Mouse (Mus musculus) CH12.LX (cell line): ENCODE measurements around the gene Trim75. TPM values are rescaled to one million over a fixed set of nuclear protein-coding genes. Genes with fewer than 3 reads are reported as not detected.

Source experiments
- DNase-seq: peaks from one replicate; pipeline ENCODE4 v3.0.0-alpha.2; 2013; ENCODE audit errors: extremely low read depth
- H3K27ac ChIP-seq: 2 replicates; pipeline ENCODE4 v1.5.1; 2012; ENCODE audit warnings: low read depth, mild to moderate bottlenecking, control low read depth, moderate library complexity; ENCODE audit not compliant: insufficient read depth
- H3K27me3 ChIP-seq: replicated peaks from 2 replicates; pipeline ENCODE3; 2012; ENCODE audit warnings: inconsistent platforms
- H3K36me3 ChIP-seq, 2 experiments: replicated peaks in 1 of 2; 2 replicates each; pipeline versions ENCODE3 to v1.6.1; 2012; ENCODE audit warnings: inconsistent platforms in 1 of 2, low read length in 1 of 2, mild to moderate bottlenecking in 1 of 2, mixed read lengths in 1 of 2, moderate library complexity in 1 of 2; ENCODE audit not compliant: control insufficient read depth in 1 of 2, insufficient read depth in 1 of 2
- H3K4me1 ChIP-seq, 2 experiments: 2 replicates each; pipeline ENCODE4 v1.6.1; 2012; ENCODE audit warnings: inconsistent platforms in 1 of 2, moderate library complexity in 1 of 2; ENCODE audit not compliant: insufficient read depth in 2 of 2, control insufficient read depth in 1 of 2
- H3K4me2 ChIP-seq: 2 replicates; pipeline ENCODE4 v1.6.1; 2012; ENCODE audit warnings: low read depth, mild to moderate bottlenecking, control low read depth; ENCODE audit not compliant: poor library complexity, insufficient read depth, severe bottlenecking
- H3K4me3 ChIP-seq, 3 experiments: fragments of 150-350 bp in 1 of 3; sonication (generic) in 1 of 3; replicated peaks in 1 of 3; 2 replicates each; pipeline versions ENCODE3 to v1.5.1; 2011 to 2012; ENCODE audit warnings: low read depth in 2 of 3, low read length in 2 of 3, mild to moderate bottlenecking in 2 of 3, moderate library complexity in 2 of 3, control low read depth in 1 of 3, improper control_type of control experiment in 1 of 3, inconsistent platforms in 1 of 3, mixed read lengths in 1 of 3; ENCODE audit not compliant: poor library complexity in 1 of 3
- H3K79me2 ChIP-seq: replicated peaks from 2 replicates; pipeline ENCODE4 v1.6.1; 2012; ENCODE audit warnings: mild to moderate bottlenecking, moderate library complexity; ENCODE audit not compliant: control insufficient read depth, poor library complexity, insufficient read depth, severe bottlenecking; ENCODE audit errors: extremely low read depth
- H3K9ac ChIP-seq: 2 replicates; pipeline ENCODE4 v1.6.1; 2012; ENCODE audit warnings: low read depth, mild to moderate bottlenecking, control low read depth, moderate library complexity; ENCODE audit not compliant: insufficient read depth
- H3K9me3 ChIP-seq: replicated peaks from 2 replicates; pipeline ENCODE3; 2012; ENCODE audit warnings: low read length, inconsistent platforms, mixed read lengths
- BHLHE40 ChIP-seq: IDR thresholded peaks from 2 replicates; pipeline ENCODE4 v1.6.1; 2011; ENCODE audit warnings: mild to moderate bottlenecking, low read depth, low read length, improper control_type of control experiment
- CHD1 ChIP-seq: IDR thresholded peaks from 2 replicates; pipeline ENCODE4 v1.6.1; 2012; ENCODE audit warnings: low read depth, low read length, improper control_type of control experiment, inconsistent platforms
- CTCF ChIP-seq, 2 experiments: IDR thresholded peaks in 1 of 2; conservative IDR thresholded peaks in 1 of 2; 2 replicates each; pipeline ENCODE4 v1.5.1; 2011 to 2012; ENCODE audit warnings: low read depth in 2 of 2, low read length in 2 of 2, improper control_type of control experiment in 1 of 2, inconsistent platforms in 1 of 2, mild to moderate bottlenecking in 1 of 2, moderate library complexity in 1 of 2
- EP300 ChIP-seq: IDR thresholded peaks from 2 replicates; pipeline ENCODE4 v1.6.1; 2011; ENCODE audit warnings: low read length, improper control_type of control experiment
- GABPA ChIP-seq: IDR thresholded peaks from 2 replicates; pipeline ENCODE4 v1.6.1; 2012; ENCODE audit warnings: low read depth, low read length, improper control_type of control experiment, inconsistent platforms; ENCODE audit not compliant: insufficient replicate concordance
- IRF4 ChIP-seq: IDR thresholded peaks from 2 replicates; pipeline ENCODE4 v1.6.1; 2014; ENCODE audit warnings: low read depth, mild to moderate bottlenecking, inconsistent platforms, low read length, improper control_type of control experiment
- JUN ChIP-seq: IDR thresholded peaks from 2 replicates; pipeline ENCODE4 v1.6.1; 2011; ENCODE audit warnings: low read depth, mild to moderate bottlenecking, low read length, improper control_type of control experiment, moderate library complexity; ENCODE audit not compliant: insufficient read depth
- MAX ChIP-seq: IDR thresholded peaks from 2 replicates; pipeline ENCODE4 v1.6.1; 2011; ENCODE audit warnings: low read length, improper control_type of control experiment
- MEF2A ChIP-seq: IDR thresholded peaks from 2 replicates; pipeline ENCODE4 v1.6.1; 2014; ENCODE audit warnings: low read depth, mild to moderate bottlenecking, inconsistent platforms, low read length, improper control_type of control experiment, borderline replicate concordance
- MXI1 ChIP-seq: IDR thresholded peaks from 2 replicates; pipeline ENCODE4 v1.6.1; 2011; ENCODE audit warnings: mild to moderate bottlenecking, low read depth, low read length, improper control_type of control experiment
- MYC ChIP-seq: IDR thresholded peaks from 2 replicates; pipeline ENCODE4 v1.6.1; 2011; ENCODE audit warnings: low read depth, mild to moderate bottlenecking, improper control_type of control experiment, low read length
- RAD21 ChIP-seq: IDR thresholded peaks from 2 replicates; pipeline ENCODE4 v1.6.1; 2011; ENCODE audit warnings: low read depth, mild to moderate bottlenecking, low read length, improper control_type of control experiment, moderate library complexity
- SMC3 ChIP-seq: IDR thresholded peaks from 2 replicates; pipeline ENCODE4 v1.6.1; 2011; ENCODE audit warnings: low read depth, low read length, improper control_type of control experiment
- TCF12 ChIP-seq: IDR thresholded peaks from 2 replicates; pipeline ENCODE4 v1.6.1; 2014; ENCODE audit warnings: low read depth, mild to moderate bottlenecking, inconsistent platforms, low read length, improper control_type of control experiment
- UBTF ChIP-seq: IDR thresholded peaks from 2 replicates; pipeline ENCODE4 v1.6.1; 2012; ENCODE audit warnings: low read depth, mild to moderate bottlenecking, inconsistent platforms, low read length, improper control_type of control experiment, moderate library complexity
- dilution Hi-C: fragments of 300-500 bp; cut with MboI; formaldehyde crosslinking; loops from 2 replicates; pipeline ENCODE4 v1.14.3; 2020; ENCODE audit warnings: low sequenced_read_pairs; ENCODE audit not compliant: extremely low pct_unique_long_range_greater_than_20kb, extremely low pct_ligation_motif_present
- in situ Hi-C: fragments of 300-500 bp; cut with MboI; formaldehyde crosslinking; loops from 3 replicates; pipeline ENCODE4 v1.14.3; 2019; ENCODE audit warnings: low sequenced_read_pairs, low pct_ligation_motif_present, low pct_unique_long_range_greater_than_20kb, mixed read lengths
- polyA plus RNA-seq: library from polyadenylated mRNA; unstranded; fragments of >175 nt; gene quantifications from 2 replicates; pipeline ENCODE4 v1.2.1, GENCODE M21; 2012; ENCODE audit warnings: low read depth; ENCODE audit not compliant: insufficient read length
- total RNA-seq, 2 experiments: library from RNA; depleted of rRNA; stranded (reverse); fragments of 300-350 nt in 1 of 2; fragments of >200 nt in 1 of 2; gene quantifications; 2 replicates each; pipeline ENCODE4 v1.2.3; 2012 to 2014

Trim75 gene
- total and polyA plus RNA-seq, 3 experiments = not detected

GRCm38 (mm10) chr8:64962836-64963235 is 24.8 kb downstream of the Trim75 start:
- in situ Hi-C loops (loop anchor here (25.0 kb wide), 1 partner anchor 149 kb away; no protein-coding TSS in a partner anchor), dilution Hi-C loops (no loop called here)
- H3K4me1 ChIP-seq = peaks cover 4 to 12% of the 10 kb centered on the region in 2 experiments; a peak in 2 of 4 replicates
- H3K4me2 ChIP-seq = no peak overlapping the region
- H3K9ac ChIP-seq = no peak overlapping the region
- H3K36me3 ChIP-seq = peaks cover 42 to 78% of the 10 kb centered on the region in 2 experiments
- H3K27ac ChIP-seq = no peak overlapping the region
- H3K9me3 ChIP-seq = peaks cover 5% of the 10 kb centered on the region
- H3K79me2 ChIP-seq = no peaks in the 10 kb centered on the region
- H3K27me3 ChIP-seq = no peaks in the 10 kb centered on the region
- TF ChIP-seq SMC3 (peak; percentile 43), CTCF (conservative IDR thresholded peaks at IDR 0.05 in 1 of 2, IDR thresholded peaks at IDR 0.05 in 1 of 2; ENCODE audit: low read depth in 2 of 2, low read length in 2 of 2) (peak in 1 of 2 experiments; percentile 67; a peak in 2 of 4 replicates), RAD21 (peak; percentile 71), GABPA (no peak), UBTF (no peak)
- DNase-seq = no peak
- H3K4me3 ChIP-seq = no peak overlapping the region

- peaks cover 5% of the 10 kb centered on the region for H3K9me3 ChIP-seq
- H3K9ac ChIP-seq = no peak overlapping the region
- no peak overlapping the region for H3K4me2 ChIP-seq
- no peaks in the 10 kb centered on the region for H3K27me3 ChIP-seq
- H3K36me3 ChIP-seq = peaks cover 36 to 72% of the 10 kb centered on the region in 2 experiments
- in situ Hi-C loops (loop anchor here (25.0 kb wide), 1 partner anchor 153 kb away; no protein-coding TSS in a partner anchor), dilution Hi-C loops (no loop called here)
- peak; percentile 10 for DNase-seq
- TF ChIP-seq IRF4 (peak; percentile 60; the same call in 1 of the 2 replicates), EP300 (peak; percentile 46; the same call in 1 of the 2 replicates), JUN (no peak), BHLHE40 (peak; percentile 35; the same call in 1 of the 2 replicates), TCF12 (0 out of 2 replicates have a peak, but pooled peaks have one; percentile 26), MAX (no peak)
- no peak overlapping the region for H3K4me3 ChIP-seq
- H3K4me1 ChIP-seq = peaks cover 4 to 12% of the 10 kb centered on the region in 2 experiments; a peak in 2 of 4 replicates
- H3K27ac ChIP-seq = no peak overlapping the region
- no peaks in the 10 kb centered on the region for H3K79me2 ChIP-seq
Observed at GRCm38 (mm10) chr8:64959025-64959424, 28.6 kb downstream of the Trim75 start.

- no peaks in the 10 kb centered on the region for H3K27me3 ChIP-seq
- H3K27ac ChIP-seq = no peak overlapping the region
- TF ChIP-seq UBTF (no peak), MXI1 (no peak), EP300 (no peak), CHD1 (no peak), MYC (no peak), MEF2A (no peak), JUN (no peak)
- peaks cover 2% of the 10 kb centered on the region for H3K9me3 ChIP-seq
- H3K4me2 ChIP-seq = no peak overlapping the region
- no peaks in the 10 kb centered on the region for H3K79me2 ChIP-seq
- peaks cover 5 to 47% of the 10 kb centered on the region in 2 experiments for H3K36me3 ChIP-seq
- peaks cover 4 to 14% of the 10 kb centered on the region in 2 experiments; a peak in 3 of 4 replicates for H3K4me1 ChIP-seq
- no peak overlapping the region for H3K4me3 ChIP-seq
- DNase-seq = no peak
- in situ Hi-C loops (loop anchor here (25.0 kb wide), 1 partner anchor 160 kb away; no protein-coding TSS in a partner anchor), dilution Hi-C loops (no loop called here)
- H3K9ac ChIP-seq = no peak overlapping the region
Observed at GRCm38 (mm10) chr8:64952101-64952500, 35.5 kb downstream of the Trim75 start.
